Mouse (Mus musculus) layer of hippocampus, adult 9-11 months (tissue): ENCODE measurements around the gene Nova2.

Experiments
- DNase-seq: peaks from one replicate; pipeline ENCODE4 v3.0.0; 2022

Nova2 gene

GRCm38 (mm10) chr7:18987747-18988146 lies 62.1 kb downstream of the Nova2 start:
- DNase-seq: no peak

- DNase-seq: no peak
These were observed 63.1 kb downstream of the Nova2 start for GRCm38 (mm10) chr7:18988780-18989179.

- DNase-seq: peak; percentile 52
These were observed 64.3 kb downstream of the Nova2 start for GRCm38 (mm10) chr7:18989995-18990394.

DNA sequence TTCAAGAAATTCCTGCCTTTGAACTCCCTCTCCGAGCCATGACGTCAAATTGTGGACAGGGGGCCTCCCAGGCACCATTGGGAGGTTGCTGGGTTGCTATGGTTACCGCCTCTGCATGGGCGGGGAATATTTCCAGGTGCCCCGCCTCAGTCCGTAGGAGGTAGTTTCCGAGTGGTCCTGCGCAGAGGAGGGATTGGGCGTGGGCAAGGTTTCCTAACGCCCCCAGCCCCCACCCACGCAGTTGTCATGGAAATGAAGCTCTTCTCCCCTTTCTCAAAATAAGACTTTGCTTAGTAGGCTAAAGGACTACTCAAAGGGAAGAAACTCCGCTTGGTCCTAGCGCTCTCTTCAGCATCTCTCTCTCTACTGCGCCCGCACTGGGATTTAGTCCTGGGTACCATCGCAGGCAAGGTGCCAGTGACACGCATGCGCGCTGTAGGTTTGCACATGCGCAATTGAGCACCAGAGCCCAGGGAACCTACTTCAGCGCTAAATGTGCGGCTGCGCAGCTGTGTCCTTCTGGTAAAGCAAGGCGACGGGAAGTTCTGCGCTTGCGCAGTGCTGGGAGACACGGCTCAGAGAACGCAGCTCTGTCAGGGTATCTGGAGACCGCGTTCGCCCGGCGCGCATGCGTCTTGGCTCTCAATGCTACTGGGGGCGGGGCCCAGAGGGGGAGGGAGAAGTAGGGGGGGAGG lies 65.1 kb downstream of the Nova2 start, which contains the start of gene Mypop:
Gene Mypop (plus strand): TSS at position 645 of the 695 bp plus-strand sequence.
- DNase-seq: peak; percentile 100

DNA sequence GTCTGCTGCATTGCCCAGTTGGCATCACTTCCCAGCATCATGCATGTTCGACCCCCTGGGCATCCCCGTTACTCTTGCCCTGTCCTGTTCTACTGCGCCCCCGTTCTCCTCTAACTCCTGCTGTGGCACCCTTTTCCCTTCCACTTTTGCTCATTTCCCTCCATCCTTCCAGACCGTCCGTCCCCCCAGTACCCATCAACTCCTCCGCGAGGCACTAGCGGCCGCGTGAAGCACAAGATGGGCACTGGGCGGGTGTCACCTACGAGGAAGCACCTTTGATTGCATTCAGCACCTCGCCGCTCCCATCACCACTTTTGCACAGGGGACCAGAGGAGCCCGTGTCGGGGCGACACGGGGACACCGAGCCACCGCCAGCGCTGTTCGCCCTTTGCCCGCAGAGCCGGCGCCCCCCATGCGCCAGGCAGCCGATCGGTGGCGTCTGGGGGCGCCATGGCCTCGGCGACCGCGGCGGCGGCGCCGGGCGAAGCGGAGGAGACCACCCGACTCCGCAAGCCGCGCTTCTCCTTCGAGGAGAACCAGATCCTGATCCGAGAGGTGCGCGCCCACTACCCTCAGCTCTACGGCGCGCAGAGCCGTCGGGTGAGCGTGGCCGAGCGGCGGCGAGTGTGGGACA lies 66.1 kb downstream of the Nova2 start:
- peak; percentile 37 for DNase-seq

DNA sequence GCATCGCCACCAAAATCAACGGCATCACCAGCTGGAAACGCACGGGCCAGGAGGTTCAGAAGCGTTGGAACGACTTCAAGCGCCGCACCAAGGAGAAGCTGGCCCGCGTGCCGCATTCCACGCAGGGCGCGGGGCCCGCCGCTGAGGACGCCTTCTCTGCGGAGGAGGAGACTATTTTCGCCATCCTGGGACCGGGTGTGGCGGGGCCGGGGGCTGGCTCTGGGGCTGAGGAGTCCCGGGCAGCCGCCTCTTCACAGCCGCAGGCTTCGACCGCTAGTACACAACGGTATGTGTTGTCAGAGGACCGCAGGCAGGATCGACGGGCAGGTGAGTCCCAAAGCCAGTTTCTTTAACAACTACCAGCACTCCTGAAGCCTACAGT lies 66.6 kb downstream of the Nova2 start:
- no peak for DNase-seq

- DNase-seq: no peak
These were observed 67.3 kb downstream of the Nova2 start for GRCm38 (mm10) chr7:18993036-18993435.

GRCm38 (mm10) chr7:18998835-18999234 lies 73.1 kb downstream of the Nova2 start:
- DNase-seq: no peak

DNA sequence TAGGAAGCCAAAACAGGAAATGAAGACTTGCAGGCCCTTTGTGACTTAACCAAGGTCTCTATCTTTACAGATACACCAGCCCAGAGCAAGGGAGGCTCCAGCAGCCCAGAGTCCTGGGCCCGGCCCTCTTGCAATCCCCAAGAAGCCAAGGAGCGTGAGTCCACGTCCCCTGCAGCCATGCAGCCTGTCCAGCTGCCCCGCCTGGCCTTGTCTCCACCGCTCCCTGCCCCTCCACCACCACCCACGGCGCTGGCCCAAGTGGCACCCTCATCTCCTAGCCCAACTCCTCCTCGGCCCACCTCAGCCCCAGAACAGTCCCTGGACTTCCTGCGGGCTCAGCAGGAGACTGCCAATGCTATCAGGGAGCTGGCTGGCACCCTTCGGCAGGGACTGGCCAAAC lies 74.7 kb downstream of the Nova2 start:
- DNase-seq: no peak

DNA sequence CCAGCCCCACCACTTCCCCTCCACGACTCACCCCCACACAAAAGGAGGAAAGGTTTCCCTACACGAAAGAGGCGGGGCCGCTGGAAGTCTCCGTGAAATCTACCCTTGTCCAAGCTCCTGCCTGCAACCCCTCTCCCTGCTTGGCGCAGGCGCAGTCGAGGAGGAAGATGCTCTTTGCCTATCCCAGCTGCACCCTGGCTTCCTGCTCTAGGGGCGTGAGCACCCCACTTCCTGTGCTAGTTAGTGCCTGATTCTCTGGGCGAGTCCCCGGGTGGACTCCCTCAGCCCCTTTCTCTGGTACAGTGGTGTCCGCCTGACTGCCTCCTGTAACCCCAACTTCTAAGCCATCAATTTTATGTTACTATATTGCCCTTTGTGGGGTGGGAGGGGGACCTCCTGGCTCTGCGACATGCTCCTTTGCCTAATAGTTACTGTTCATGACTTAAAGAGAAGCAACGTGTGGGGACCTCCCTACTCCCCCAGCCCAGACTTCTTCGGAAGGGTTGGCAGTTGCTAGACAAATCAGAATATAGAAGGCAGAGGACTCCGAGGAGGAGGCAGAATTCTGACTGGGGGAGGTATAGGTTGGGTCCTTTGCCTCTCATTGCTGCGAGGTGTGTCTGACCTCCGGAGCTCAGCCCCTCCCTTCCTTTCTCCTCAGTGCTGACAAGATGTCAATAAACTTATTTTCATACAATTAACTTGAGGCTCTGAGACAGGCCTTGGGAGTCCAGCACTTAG lies 75.5 kb downstream of the Nova2 start:
- DNase-seq: peak; percentile 70

GRCm38 (mm10) chr7:19001807-19002085 lies 76.1 kb downstream of the Nova2 start:
- no peak for DNase-seq

- DNase-seq: no peak
These were observed 76.4 kb downstream of the Nova2 start for GRCm38 (mm10) chr7:19002115-19002514.

DNA sequence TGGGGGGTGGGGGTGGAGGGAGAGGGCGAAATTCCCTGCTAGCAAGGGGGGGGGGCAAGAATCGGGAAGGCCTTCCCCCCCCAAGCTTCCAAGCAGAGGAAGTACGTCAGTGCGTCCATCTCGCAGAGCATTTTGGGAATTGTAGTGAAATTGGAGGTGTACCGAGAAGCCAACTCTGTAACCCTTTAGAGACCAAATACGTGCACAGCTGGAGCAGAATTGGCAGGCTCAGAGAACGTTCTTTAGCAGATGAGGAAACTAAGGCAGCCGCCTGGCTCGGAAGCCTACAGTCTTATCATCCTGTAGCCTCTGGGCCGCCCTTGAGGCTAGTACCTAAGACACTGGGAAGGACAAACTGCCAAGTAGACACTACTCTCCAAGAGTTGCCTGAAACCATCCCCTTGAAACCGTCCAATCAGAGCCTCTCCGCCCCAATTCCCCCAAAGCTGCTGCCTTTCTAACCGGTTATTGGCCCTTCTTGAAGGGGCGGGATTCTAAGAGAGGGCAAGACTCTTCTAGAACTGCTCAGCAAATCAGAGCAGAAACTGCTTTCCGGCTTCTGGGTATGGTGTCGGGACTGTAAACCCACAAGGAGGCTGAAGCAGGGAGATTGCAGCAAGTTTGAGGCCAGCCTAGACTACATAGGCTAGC lies 77.3 kb downstream of the Nova2 start:
- DNase-seq: peak; percentile 83

DNA sequence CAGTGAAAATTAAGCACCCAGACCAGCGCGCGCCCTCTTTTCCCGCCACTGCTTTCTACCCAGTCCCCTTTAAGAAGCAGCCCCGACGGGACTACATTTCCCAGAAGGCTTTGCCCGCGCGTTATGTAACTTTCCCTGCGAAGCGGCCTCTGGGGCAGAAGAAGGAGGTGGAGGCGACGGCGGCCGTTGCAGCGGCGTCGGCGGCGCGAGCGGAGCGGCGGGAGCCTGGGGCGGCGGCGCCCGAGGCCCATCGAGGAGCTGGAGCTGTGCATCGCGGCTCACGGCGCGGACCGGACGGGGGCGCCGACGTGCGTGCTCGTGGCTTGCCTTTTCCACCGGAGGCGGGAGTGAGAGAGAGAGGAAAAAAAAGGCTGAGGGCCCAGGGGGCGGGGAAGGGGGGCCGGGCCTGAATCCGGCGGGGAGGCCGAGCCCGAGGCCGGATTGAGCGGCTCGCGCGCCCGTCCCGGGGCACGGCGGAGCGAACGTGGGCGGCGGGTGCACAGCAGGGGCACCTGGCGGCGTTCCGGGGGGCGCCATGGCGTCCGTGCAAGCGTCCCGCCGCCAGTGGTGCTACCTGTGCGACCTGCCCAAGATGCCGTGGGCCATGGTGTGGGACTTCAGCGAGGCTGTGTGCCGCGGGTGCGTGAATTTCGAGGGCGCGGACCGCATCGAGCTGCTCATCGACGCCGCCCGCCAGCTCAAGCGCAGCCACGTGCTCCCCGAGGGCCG lies 78.4 kb downstream of the Nova2 start, which contains the start of gene Irf2bp1:
Gene Irf2bp1 (plus strand): TSS at position 143 of the 729 bp plus-strand sequence.
- DNase-seq: peak; percentile 94

GRCm38 (mm10) chr7:19004631-19005079 lies 79.0 kb downstream of the Nova2 start:
- no peak for DNase-seq

GRCm38 (mm10) chr7:19005417-19006121 lies 79.9 kb downstream of the Nova2 start:
- DNase-seq: no peak

DNA sequence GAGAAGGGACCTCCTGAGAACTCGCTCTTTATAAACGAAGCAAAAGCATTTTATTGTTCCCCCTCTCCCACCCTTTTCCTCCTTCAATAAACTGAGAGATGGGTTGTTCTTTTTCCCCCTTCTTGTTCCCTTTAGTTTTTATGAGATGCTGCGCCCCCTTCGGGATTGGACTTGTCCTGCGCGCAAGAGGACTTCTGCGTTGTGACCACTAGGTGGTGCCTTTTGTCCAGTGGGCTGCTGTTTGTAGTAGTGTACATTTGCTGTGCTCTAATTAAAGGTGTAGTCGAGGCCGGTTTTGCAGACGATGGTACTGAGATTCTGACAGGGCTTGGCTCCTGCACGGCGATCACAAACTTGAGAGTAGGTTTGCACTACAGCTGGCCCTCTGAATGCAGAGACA lies 80.8 kb downstream of the Nova2 start:
- DNase-seq: peak; percentile 85

GRCm38 (mm10) chr7:19007026-19007977 lies 81.6 kb downstream of the Nova2 start:
- DNase-seq: no peak

- no peak for DNase-seq
These were observed 84.9 kb downstream of the Nova2 start for GRCm38 (mm10) chr7:19010581-19010980.

GRCm38 (mm10) chr7:19012025-19012621 lies 86.4 kb downstream of the Nova2 start:
- no peak for DNase-seq
